Mouse (Mus musculus) lung, postnatal 14 days (tissue): ENCODE measurements around the gene S100a6.
A peak's percentile ranks its signal among the peaks of the same experiment; 100 is the strongest.

Experiments used
- DNase-seq: peaks from one replicate; pipeline ENCODE4 v3.0.0; 2021

S100a6 gene

GRCm38 (mm10) chr3:90601486-90602110 is 11.1 kb upstream of the S100a6 start, which contains the start of gene Gm42674:
Gene Gm42674, plus strand, starts transcription at chr3:90601904.
- no peak for DNase-seq

- DNase-seq = no peak
Measured at GRCm38 (mm10) chr3:90603623-90604022, 9.1 kb upstream of the S100a6 start, which contains the start of gene S100a4. Gene S100a4, plus strand, starts transcription at chr3:90603771.

- DNase-seq = peak; percentile 81
Measured at GRCm38 (mm10) chr3:90604416-90604815, 8.3 kb upstream of the S100a6 start.

- no peak for DNase-seq
Measured at GRCm38 (mm10) chr3:90605049-90605448, 7.6 kb upstream of the S100a6 start.

GRCm38 (mm10) chr3:90605736-90606135 is 6.9 kb upstream of the S100a6 start:
- DNase-seq = no peak

- no peak for DNase-seq
Measured at GRCm38 (mm10) chr3:90606185-90606584, 6.5 kb upstream of the S100a6 start.

- no peak for DNase-seq
Measured at GRCm38 (mm10) chr3:90607361-90607760, 5.3 kb upstream of the S100a6 start.

GRCm38 (mm10) chr3:90608223-90608622 is 4.5 kb upstream of the S100a6 start, which contains the start of gene S100a5:
Gene S100a5, plus strand, starts transcription at chr3:90608523.
- no peak for DNase-seq

- DNase-seq = no peak
Measured at GRCm38 (mm10) chr3:90609102-90609501, 3.6 kb upstream of the S100a6 start.

GRCm38 (mm10) chr3:90611494-90611893 is 1.2 kb upstream of the S100a6 start:
- no peak for DNase-seq

GRCm38 (mm10) chr3:90612061-90612460 is 621 bp upstream of the S100a6 start:
- no peak for DNase-seq

GRCm38 (mm10) chr3:90613461-90614147 is 922 bp downstream of the S100a6 start:
- DNase-seq = no peak

- no peak for DNase-seq
Measured at GRCm38 (mm10) chr3:90614148-90614530, 1.5 kb downstream of the S100a6 start.

- no peak for DNase-seq
Measured at GRCm38 (mm10) chr3:90614611-90615251, 2.0 kb downstream of the S100a6 start.

GRCm38 (mm10) chr3:90615415-90615814 is 2.7 kb downstream of the S100a6 start:
- DNase-seq = peak; percentile 82

- no peak for DNase-seq
Measured at GRCm38 (mm10) chr3:90615911-90616310, 3.2 kb downstream of the S100a6 start.

- DNase-seq = no peak
Measured at GRCm38 (mm10) chr3:90617586-90617985, 4.9 kb downstream of the S100a6 start.

- DNase-seq = no peak
Measured at GRCm38 (mm10) chr3:90621552-90621951, 8.9 kb downstream of the S100a6 start.

GRCm38 (mm10) chr3:90623435-90624071 is 10.9 kb downstream of the S100a6 start:
- peak; percentile 72 for DNase-seq

GRCm38 (mm10) chr3:90625496-90625895 is 12.8 kb downstream of the S100a6 start:
- DNase-seq = no peak

GRCm38 (mm10) chr3:90626266-90627021 is 13.8 kb downstream of the S100a6 start:
- DNase-seq = no peak

GRCm38 (mm10) chr3:90627366-90627765 is 14.7 kb downstream of the S100a6 start:
- no peak for DNase-seq

GRCm38 (mm10) chr3:90627807-90628206 is 15.1 kb downstream of the S100a6 start:
- DNase-seq = no peak
